Mouse (Mus musculus): ENCODE measurements at regions not wholly inside any gene's neighbourhood (a gene's known extent, or its start where the extent isn't known, plus 50 kb on each side); places are given as distances from the start of the nearest gene placed in this dataset.
"Not testable (repeated sequence)": the region's sequence is repeated elsewhere in the genome, so short reads cannot be mapped to it uniquely, and the experiment has no call there.

- Histone ChIP-seq H3K4me1 (peaks cover 23% of the 10 kb centered on the region), H3K4me2 (no peak overlapping the region), H3K9ac (no peak overlapping the region), H3K4me3 (no peak overlapping the region), H3K9me3 (peaks cover 5% of the 10 kb centered on the region; the same call in 1 of the 2 replicates), H3K27me3 (replicated peaks) (no peaks in the 10 kb centered on the region), H3K36me3 (no peaks in the 10 kb centered on the region), H3K27ac (replicated peaks) (no peak overlapping the region)
- WGBS: 75% methylated on average over 8 of the region's 8 CpGs
- no peak for ATAC-seq (ENCODE audit: extremely low read depth, insufficient number of reproducible peaks, low FRiP score, low TSS enrichment)
These were observed 175.8 kb upstream of the Klf14 start for GRCm38 (mm10) chr6:31134736-31135077.

DNA sequence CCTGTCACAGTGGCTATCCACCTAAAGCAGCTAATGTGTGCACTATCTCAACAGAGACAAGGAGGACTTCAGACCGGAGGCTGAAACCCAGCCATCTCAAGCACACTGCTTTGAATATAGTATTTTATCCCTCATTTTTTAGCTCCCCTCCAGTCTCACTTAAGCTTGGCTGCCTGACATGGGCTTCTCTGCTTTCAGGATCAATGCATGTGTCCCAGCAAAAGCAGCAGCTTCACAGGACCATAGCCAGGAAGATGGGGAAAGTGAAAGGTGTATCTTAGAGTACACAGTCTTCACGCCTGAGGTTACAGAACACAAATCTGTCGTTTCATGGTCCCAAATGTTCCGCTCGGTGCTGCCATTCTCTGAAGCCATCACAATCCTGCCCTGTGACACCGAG is 176.7 kb upstream of the Klf14 start:
- H3K4me1 ChIP-seq: peaks cover 23% of the 10 kb centered on the region
- H3K36me3 ChIP-seq: no peaks in the 10 kb centered on the region
- H3K27ac ChIP-seq (replicated peaks): no peak overlapping the region
- WGBS: 69% methylated on average over 6 of the region's 6 CpGs
- H3K9me3 ChIP-seq: peaks cover 5% of the 10 kb centered on the region; the same call in 1 of the 2 replicates
- H3K27me3 ChIP-seq (replicated peaks): no peaks in the 10 kb centered on the region
- no peak overlapping the region for H3K4me3 ChIP-seq
- no peak overlapping the region for H3K9ac ChIP-seq
- ATAC-seq (ENCODE audit: extremely low read depth, insufficient number of reproducible peaks, low FRiP score, low TSS enrichment): no peak
- no peak overlapping the region for H3K4me2 ChIP-seq

DNA sequence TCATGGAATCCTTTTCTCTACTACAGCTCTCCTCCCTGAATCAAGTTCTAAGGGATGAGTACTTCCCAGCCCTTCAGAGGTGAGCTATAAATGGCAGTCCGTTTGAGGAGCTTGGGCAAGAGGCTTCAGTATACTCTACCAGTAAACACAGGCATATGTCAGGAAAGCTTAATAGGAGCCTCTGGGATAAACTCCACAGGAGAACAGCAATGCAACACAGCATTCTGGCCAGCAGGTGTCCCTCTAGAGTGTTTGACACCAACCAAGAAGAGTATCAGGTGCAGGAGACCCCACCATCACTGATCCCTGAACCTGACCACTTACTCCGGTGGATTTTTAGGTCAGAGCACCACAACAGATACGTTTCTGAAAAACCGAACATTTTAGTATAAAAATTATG is 178.0 kb upstream of the Klf14 start:
- no peaks in the 10 kb centered on the region for H3K36me3 ChIP-seq
- peaks cover 5% of the 10 kb centered on the region; the same call in 1 of the 2 replicates for H3K9me3 ChIP-seq
- H3K27me3 ChIP-seq (replicated peaks): no peaks in the 10 kb centered on the region
- no peak overlapping the region for H3K27ac ChIP-seq (replicated peaks)
- no peak for ATAC-seq (ENCODE audit: extremely low read depth, insufficient number of reproducible peaks, low FRiP score, low TSS enrichment)
- no peak overlapping the region for H3K4me3 ChIP-seq
- 58% methylated on average over 4 of the region's 4 CpGs for WGBS
- peaks cover 28% of the 10 kb centered on the region for H3K4me1 ChIP-seq
- no peak overlapping the region for H3K4me2 ChIP-seq
- no peak overlapping the region for H3K9ac ChIP-seq

DNA sequence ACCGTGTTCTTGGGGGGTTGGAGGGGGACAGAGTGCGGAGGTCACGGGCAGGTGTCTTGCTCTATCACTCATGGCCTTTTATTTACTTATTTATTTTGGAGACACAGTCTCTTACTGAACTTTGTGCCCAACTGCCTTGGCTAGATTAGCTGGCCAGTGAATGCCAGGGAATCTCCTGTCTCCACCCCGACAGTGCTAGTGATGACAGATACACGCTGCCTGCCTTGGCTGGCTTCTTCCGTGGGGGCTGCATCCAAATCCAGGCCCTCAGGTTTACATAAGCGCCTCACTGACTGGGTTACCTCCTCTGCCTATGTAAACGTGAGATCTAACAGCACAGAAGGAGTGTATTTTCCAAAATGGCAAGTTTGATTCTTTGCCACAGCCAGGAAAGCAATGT is 178.5 kb upstream of the Klf14 start:
- peaks cover 5% of the 10 kb centered on the region; the same call in 1 of the 2 replicates for H3K9me3 ChIP-seq
- no peaks in the 10 kb centered on the region for H3K27me3 ChIP-seq (replicated peaks)
- H3K36me3 ChIP-seq: no peaks in the 10 kb centered on the region
- H3K4me3 ChIP-seq: no peak overlapping the region
- no peak for ATAC-seq (ENCODE audit: extremely low read depth, insufficient number of reproducible peaks, low FRiP score, low TSS enrichment)
- H3K9ac ChIP-seq: no peak overlapping the region
- 60% methylated on average over 8 of the region's 8 CpGs for WGBS
- no peak overlapping the region for H3K27ac ChIP-seq (replicated peaks)
- H3K4me2 ChIP-seq: no peak overlapping the region
- H3K4me1 ChIP-seq: peaks cover 28% of the 10 kb centered on the region

- Histone ChIP-seq H3K27me3 (replicated peaks) (no peaks in the 10 kb centered on the region), H3K4me1 (peaks cover 13% of the 10 kb centered on the region), H3K9me3 (no peaks in the 10 kb centered on the region), H3K4me2 (no peak overlapping the region), H3K27ac (replicated peaks) (no peak overlapping the region), H3K9ac (no peak overlapping the region), H3K4me3 (no peak overlapping the region), H3K36me3 (no peaks in the 10 kb centered on the region)
- 81% methylated on average over 9 of the region's 9 CpGs for WGBS
- no peak for ATAC-seq (ENCODE audit: extremely low read depth, insufficient number of reproducible peaks, low FRiP score, low TSS enrichment)
These were observed 181.1 kb upstream of the Klf14 start for GRCm38 (mm10) chr6:31140000-31140399.

DNA sequence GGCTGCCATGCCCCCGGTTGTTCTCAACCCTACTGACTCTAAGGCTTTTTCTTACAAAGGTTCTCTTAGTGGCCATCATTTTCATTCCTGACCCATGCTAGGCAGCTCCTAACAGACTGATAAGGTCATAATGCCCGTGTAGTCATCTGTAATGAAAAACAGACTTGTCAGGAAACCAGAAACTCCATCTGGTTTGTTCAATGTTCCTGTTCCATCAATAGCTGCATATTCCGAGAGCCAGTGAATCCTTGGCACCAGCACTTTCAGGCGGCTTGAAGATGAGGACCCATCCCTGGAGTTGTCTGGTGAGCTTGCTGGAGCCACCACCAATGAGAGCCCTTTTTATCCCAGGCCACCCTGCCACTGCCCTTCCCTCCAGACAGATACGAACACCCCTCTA is 181.7 kb upstream of the Klf14 start:
- WGBS: 64% methylated on average over 5 of the region's 5 CpGs

GRCm38 (mm10) chr6:31141486-31141885 is 182.6 kb upstream of the Klf14 start:
- no peaks in the 10 kb centered on the region for H3K36me3 ChIP-seq
- no peaks in the 10 kb centered on the region for H3K9me3 ChIP-seq
- no peak for ATAC-seq (ENCODE audit: extremely low read depth, insufficient number of reproducible peaks, low FRiP score, low TSS enrichment)

More for the DNA sequence above, 181.7 kb upstream of the Klf14 start:
- Histone ChIP-seq H3K4me1 (peaks cover 10% of the 10 kb centered on the region), H3K27ac (replicated peaks) (no peak overlapping the region), H3K9me3 (no peaks in the 10 kb centered on the region), H3K27me3 (replicated peaks) (no peaks in the 10 kb centered on the region), H3K36me3 (no peaks in the 10 kb centered on the region), H3K9ac (no peak overlapping the region), H3K4me2 (no peak overlapping the region), H3K4me3 (no peak overlapping the region)
- ATAC-seq (ENCODE audit: extremely low read depth, insufficient number of reproducible peaks, low FRiP score, low TSS enrichment): no peak

DNA sequence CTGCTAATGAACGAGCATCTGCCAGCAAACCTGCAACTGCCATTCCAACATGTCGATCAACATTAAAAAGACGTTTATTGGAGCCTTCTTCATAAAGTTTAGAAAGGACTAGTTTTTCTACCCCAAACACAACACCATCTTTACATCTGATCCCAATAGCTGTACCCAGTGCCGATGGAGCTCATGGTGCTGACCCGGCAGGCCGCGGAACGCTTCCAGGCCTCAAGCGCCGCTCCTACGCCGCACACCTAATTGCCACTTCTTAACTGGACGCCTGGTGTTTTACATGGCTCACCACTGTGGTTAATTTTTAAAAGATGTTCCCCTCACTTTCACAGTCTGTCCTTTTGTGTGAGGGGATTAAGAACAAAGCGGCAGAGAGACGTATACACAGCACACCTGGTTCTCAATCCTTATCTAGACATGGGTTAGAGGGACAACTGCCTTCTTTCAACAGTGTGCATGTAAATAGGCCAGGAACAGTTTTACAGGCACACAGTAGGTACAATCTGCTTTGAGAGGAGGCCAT is 183.7 kb upstream of the Klf14 start:
- not testable (repeated sequence) for H3K9ac ChIP-seq; H3K4me2 ChIP-seq; ATAC-seq (ENCODE audit: extremely low read depth, insufficient number of reproducible peaks, low FRiP score, low TSS enrichment); H3K9me3 ChIP-seq; H3K4me3 ChIP-seq; H3K27ac ChIP-seq (replicated peaks); H3K4me1 ChIP-seq; H3K27me3 ChIP-seq (replicated peaks); H3K36me3 ChIP-seq
- 93% methylated on average over 15 of the region's 15 CpGs for WGBS

More at GRCm38 (mm10) chr6:31141486-31141885, 182.6 kb upstream of the Klf14 start:
- Histone ChIP-seq H3K4me2 (no peak overlapping the region), H3K4me1 (peaks cover 9% of the 10 kb centered on the region), H3K9ac (no peak overlapping the region), H3K4me3 (no peak overlapping the region), H3K27me3 (replicated peaks) (no peaks in the 10 kb centered on the region), H3K27ac (replicated peaks) (no peak overlapping the region)
- WGBS: 47% methylated on average over 6 of the region's 6 CpGs

- 76% methylated on average over 10 of the region's 10 CpGs for WGBS
- H3K27me3 ChIP-seq (replicated peaks): no peaks in the 10 kb centered on the region
- H3K9me3 ChIP-seq: no peaks in the 10 kb centered on the region
- H3K4me1 ChIP-seq: peaks cover 8% of the 10 kb centered on the region; the same call in 1 of the 2 replicates
- no peak overlapping the region for H3K4me3 ChIP-seq
- H3K9ac ChIP-seq: no peak overlapping the region
- no peak overlapping the region for H3K4me2 ChIP-seq
- no peaks in the 10 kb centered on the region for H3K36me3 ChIP-seq
- no peak for ATAC-seq (ENCODE audit: extremely low read depth, insufficient number of reproducible peaks, low FRiP score, low TSS enrichment)
- H3K27ac ChIP-seq (replicated peaks): no peak overlapping the region
These were observed 186.8 kb upstream of the Klf14 start for GRCm38 (mm10) chr6:31145687-31146086.

- Histone ChIP-seq H3K9me3 (no peaks in the 10 kb centered on the region), H3K36me3 (no peaks in the 10 kb centered on the region), H3K4me3 (no peak overlapping the region), H3K27me3 (replicated peaks) (no peaks in the 10 kb centered on the region), H3K27ac (replicated peaks) (no peak overlapping the region), H3K9ac (no peak overlapping the region), H3K4me2 (no peak overlapping the region), H3K4me1 (0 out of 2 replicates have a peak, but pooled peaks cover 3% of the 10 kb centered on the region)
- no peak for ATAC-seq (ENCODE audit: extremely low read depth, insufficient number of reproducible peaks, low FRiP score, low TSS enrichment)
- WGBS: 38% methylated on average over 5 of the region's 5 CpGs
These were observed 187.9 kb upstream of the Klf14 start for GRCm38 (mm10) chr6:31146779-31147178.

DNA sequence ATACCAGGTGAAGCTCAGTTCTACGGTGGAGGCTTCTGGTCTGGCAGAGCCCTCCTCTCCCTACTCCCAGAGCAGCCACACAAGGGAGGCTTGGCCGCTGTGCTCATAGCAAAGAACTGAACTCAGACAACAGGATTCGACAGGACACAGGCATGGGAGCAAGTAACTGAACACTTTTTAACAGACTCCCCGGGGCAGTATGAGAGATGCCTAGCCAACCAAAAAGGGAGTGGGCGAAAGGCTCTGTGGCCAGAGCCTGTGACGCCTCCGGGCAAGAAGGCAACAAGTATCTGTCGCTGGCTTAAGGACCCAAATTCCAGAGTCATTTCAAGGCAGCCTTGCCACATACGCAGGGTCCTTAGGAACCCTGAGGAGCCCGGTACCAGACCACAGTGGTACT is 188.8 kb upstream of the Klf14 start:
- Histone ChIP-seq H3K4me3 (no peak overlapping the region), H3K36me3 (no peaks in the 10 kb centered on the region), H3K4me2 (no peak overlapping the region), H3K27me3 (replicated peaks) (no peaks in the 10 kb centered on the region), H3K27ac (replicated peaks) (no peak overlapping the region), H3K4me1 (0 out of 2 replicates have a peak, but pooled peaks cover 3% of the 10 kb centered on the region), H3K9ac (no peak overlapping the region), H3K9me3 (no peaks in the 10 kb centered on the region)
- ATAC-seq (ENCODE audit: extremely low read depth, insufficient number of reproducible peaks, low FRiP score, low TSS enrichment): no peak
- WGBS: 73% methylated on average over 10 of the region's 10 CpGs

GRCm38 (mm10) chr6:31148311-31148856 is 189.5 kb upstream of the Klf14 start:
- H3K27ac ChIP-seq (replicated peaks): no peak overlapping the region
- 0 out of 2 replicates have a peak, but pooled peaks cover 3% of the 10 kb centered on the region for H3K4me1 ChIP-seq
- no peaks in the 10 kb centered on the region for H3K36me3 ChIP-seq
- no peak overlapping the region for H3K9ac ChIP-seq
- 64% methylated on average over 8 of the region's 8 CpGs for WGBS
- no peaks in the 10 kb centered on the region for H3K9me3 ChIP-seq
- ATAC-seq (ENCODE audit: extremely low read depth, insufficient number of reproducible peaks, low FRiP score, low TSS enrichment): no peak
- no peak overlapping the region for H3K4me2 ChIP-seq
- H3K4me3 ChIP-seq: no peak overlapping the region
- no peaks in the 10 kb centered on the region for H3K27me3 ChIP-seq (replicated peaks)
